ENCODE assay signal across 25 mouse cellular contexts in the genomic region with DNA sequence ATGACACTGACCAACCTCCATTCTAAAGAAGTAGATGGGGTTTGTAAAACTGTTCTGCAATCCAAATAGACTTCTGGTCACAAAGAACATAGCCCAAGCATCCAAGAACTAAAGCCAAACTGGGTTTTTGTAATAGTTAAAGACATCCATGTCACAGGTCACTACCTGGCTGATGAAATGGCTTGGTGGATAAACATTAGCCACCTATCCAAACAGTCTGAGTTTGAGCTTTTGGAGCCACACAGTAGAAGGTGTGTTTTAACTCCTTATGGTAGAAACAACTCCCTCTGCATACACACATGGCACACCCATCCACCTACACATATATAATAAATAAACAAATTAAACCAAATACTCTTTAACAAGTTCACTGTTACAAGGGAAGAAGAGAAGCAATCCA.
DNase-seq lines count a peak whose midpoint lies in the region; ATAC-seq and TF ChIP-seq lines count a peak whose summit lies in the region.
"Had no signal": no experiment of that assay in that cellular context is flagged by ENCODE, and none has a peak within 500 bp of the region (broad histone marks: within the 10 kb centered on the region; RNA-seq: fewer than 3 reads in every experiment).

No protein-coding gene starts in this region.

- no peak overlapping the region for H3K9ac ChIP-seq in liver, embryonic 15.5 days
- H3K9ac ChIP-seq in liver, embryonic 11.5 days (ENCODE audit: low read depth, low read length): no peak overlapping the region
- no peak overlapping the region for H3K9ac ChIP-seq in liver, postnatal 0 days (replicated peaks)
- H3K9ac ChIP-seq in forebrain, embryonic 14.5 days (ENCODE audit: low read length): no peak overlapping the region
- H3K9ac ChIP-seq: embryonic facial prominence, embryonic 12.5 days; embryonic facial prominence, embryonic 15.5 days; forebrain, embryonic 15.5 days; heart, embryonic 13.5 days; hindbrain, embryonic 14.5 days had no signal

- no peak overlapping the region for H3K27ac ChIP-seq in kidney, adult 2 months (ENCODE audit: insufficient read depth, low read depth, low read length)
- no peak overlapping the region for H3K27ac ChIP-seq in liver, embryonic 15.5 days (replicated peaks)
- no peak overlapping the region for H3K27ac ChIP-seq in liver, embryonic 11.5 days (ENCODE audit: low read depth, low read length)
- peak overlapping the region; percentile 85 for H3K27ac ChIP-seq in liver, postnatal 0 days (ENCODE audit: low read depth)
- H3K27ac ChIP-seq in forebrain, embryonic 14.5 days (ENCODE audit: low read depth, low read length): no peak overlapping the region
- H3K27ac ChIP-seq: embryonic facial prominence, embryonic 12.5 days; embryonic facial prominence, embryonic 15.5 days; forebrain, embryonic 15.5 days; heart, embryonic 13.5 days; hindbrain, embryonic 14.5 days; hindbrain, postnatal 0 days had no signal

- ATAC-seq in liver, embryonic 15.5 days (ENCODE audit: insufficient read depth): peak; percentile 60; the same call in 1 of the 2 replicates
- no peak for ATAC-seq in liver, embryonic 11.5 days (replicated peaks; ENCODE audit: low FRiP score)
- ATAC-seq in liver, postnatal 0 days: peak; percentile 83
- no peak for ATAC-seq in forebrain, embryonic 14.5 days
- ATAC-seq: forebrain, embryonic 15.5 days; hindbrain, postnatal 0 days had no signal

- H3K4me2 ChIP-seq in liver, embryonic 15.5 days: no peak overlapping the region
- no peak overlapping the region for H3K4me2 ChIP-seq in liver, embryonic 11.5 days
- H3K4me2 ChIP-seq in liver, postnatal 0 days (ENCODE audit: low read depth, low read length): no peak overlapping the region
- no peak overlapping the region for H3K4me2 ChIP-seq in forebrain, embryonic 14.5 days (ENCODE audit: low read length)
- H3K4me2 ChIP-seq: embryonic facial prominence, embryonic 12.5 days; embryonic facial prominence, embryonic 15.5 days; forebrain, embryonic 15.5 days; heart, embryonic 13.5 days; hindbrain, embryonic 14.5 days had no signal

- H3K27me3 ChIP-seq in kidney, adult 2 months (replicated peaks; ENCODE audit: control insufficient read depth, insufficient read depth, low read length): no peaks in the 10 kb centered on the region
- no peaks in the 10 kb centered on the region for H3K27me3 ChIP-seq in liver, embryonic 15.5 days
- H3K27me3 ChIP-seq in liver, embryonic 11.5 days (replicated peaks; ENCODE audit: control insufficient read depth, insufficient read depth, low read length): no peaks in the 10 kb centered on the region
- H3K27me3 ChIP-seq in liver, postnatal 0 days (ENCODE audit: insufficient read depth, low read length): no peaks in the 10 kb centered on the region
- H3K27me3 ChIP-seq in forebrain, embryonic 14.5 days (replicated peaks; ENCODE audit: control insufficient read depth, insufficient read depth, low read length): no peaks in the 10 kb centered on the region
- H3K27me3 ChIP-seq: embryonic facial prominence, embryonic 12.5 days; embryonic facial prominence, embryonic 15.5 days; forebrain, embryonic 15.5 days; heart, embryonic 13.5 days had no signal

- H3K9me3 ChIP-seq in liver, embryonic 15.5 days (replicated peaks): no peaks in the 10 kb centered on the region
- no peaks in the 10 kb centered on the region for H3K9me3 ChIP-seq in liver, embryonic 11.5 days (ENCODE audit: control insufficient read depth, low read length)
- H3K9me3 ChIP-seq in liver, postnatal 0 days (ENCODE audit: low read length): no peaks in the 10 kb centered on the region
- H3K9me3 ChIP-seq in forebrain, embryonic 14.5 days (replicated peaks; ENCODE audit: control insufficient read depth, low read length): no peaks in the 10 kb centered on the region
- H3K9me3 ChIP-seq: embryonic facial prominence, embryonic 12.5 days; embryonic facial prominence, embryonic 15.5 days; forebrain, embryonic 15.5 days; G1E; heart, embryonic 13.5 days had no signal

- H3K4me3 ChIP-seq in kidney, adult 2 months (ENCODE audit: insufficient read depth, low read depth, low read length): no peak overlapping the region
- H3K4me3 ChIP-seq in liver, embryonic 15.5 days (replicated peaks): no peak overlapping the region
- H3K4me3 ChIP-seq in liver, embryonic 11.5 days (ENCODE audit: low read depth, low read length): no peak overlapping the region
- H3K4me3 ChIP-seq in liver, postnatal 0 days (ENCODE audit: low read depth, low read length): no peak overlapping the region
- no peak overlapping the region for H3K4me3 ChIP-seq in forebrain, embryonic 14.5 days (ENCODE audit: low read depth, low read length)
- H3K4me3 ChIP-seq: embryonic facial prominence, embryonic 12.5 days; embryonic facial prominence, embryonic 15.5 days; forebrain, embryonic 15.5 days; heart, embryonic 13.5 days had no signal

- TF ChIP-seq POLR2A in kidney, adult 2 months (IDR thresholded peaks at IDR 0.05; ENCODE audit: low read depth, low read length): no peak

- TF ChIP-seq EP300 in liver, postnatal 0 days (IDR thresholded peaks at IDR 0.05; ENCODE audit: low read depth): peak; percentile 36; the same call in 1 of the 2 replicates

- no peaks in the 10 kb centered on the region for H3K36me3 ChIP-seq in kidney, adult 2 months (ENCODE audit: control insufficient read depth, insufficient read depth, low read length)
- no peaks in the 10 kb centered on the region for H3K36me3 ChIP-seq in liver, embryonic 15.5 days (replicated peaks)
- H3K36me3 ChIP-seq in liver, embryonic 11.5 days (ENCODE audit: control insufficient read depth, insufficient read depth, low read length): no peaks in the 10 kb centered on the region
- no peaks in the 10 kb centered on the region for H3K36me3 ChIP-seq in liver, postnatal 0 days (replicated peaks; ENCODE audit: insufficient read depth, low read length)
- H3K36me3 ChIP-seq in forebrain, embryonic 14.5 days (ENCODE audit: control insufficient read depth, insufficient read depth, low read length): no peaks in the 10 kb centered on the region
- H3K36me3 ChIP-seq: embryonic facial prominence, embryonic 12.5 days; embryonic facial prominence, embryonic 15.5 days; forebrain, embryonic 15.5 days; G1E; heart, embryonic 13.5 days had no signal

- TF ChIP-seq CTCF in kidney, adult 2 months (conservative IDR thresholded peaks at IDR 0.05; ENCODE audit: insufficient read depth, insufficient read length, low read depth, low read length): no peak
- no peak for TF ChIP-seq CTCF in liver, postnatal 0 days (IDR thresholded peaks at IDR 0.05; ENCODE audit: low read depth)

- peak; percentile 15 for DNase-seq in kidney, adult 2 months
- DNase-seq in kidney, postnatal 10 days: no peak
- DNase-seq in liver, embryonic 11.5 days (ENCODE audit: low spot score): no peak
- DNase-seq in liver, postnatal 0 days: no peak
- DNase-seq in forebrain, embryonic 14.5 days (ENCODE audit: low spot score): no peak
- DNase-seq in gastrocnemius, adult 18-20 months (ENCODE audit: low spot score): no peak
- DNase-seq: adrenal gland, adult 2 months; adrenal gland, postnatal 14 days; B cell, adult 2 months; cerebellum, adult 11 months; cerebellum, adult 2 months; cerebellum, adult 9-11 months; cerebellum, postnatal 25 days; gastrocnemius, postnatal 10 days; heart, adult 18-20 months; heart, postnatal 14 days; heart, postnatal 4 days had no signal

- no peaks in the 10 kb centered on the region for H3K4me1 ChIP-seq in kidney, adult 2 months (ENCODE audit: control insufficient read depth, insufficient read depth, low read length)
- H3K4me1 ChIP-seq in liver, embryonic 15.5 days (replicated peaks): 0 out of 2 replicates have a peak, but pooled peaks cover 4% of the 10 kb centered on the region
- H3K4me1 ChIP-seq in liver, embryonic 11.5 days (replicated peaks; ENCODE audit: control insufficient read depth, insufficient read depth, low read length): no peaks in the 10 kb centered on the region
- peaks cover 6% of the 10 kb centered on the region for H3K4me1 ChIP-seq in liver, postnatal 0 days (ENCODE audit: insufficient read depth)
- no peaks in the 10 kb centered on the region for H3K4me1 ChIP-seq in forebrain, embryonic 14.5 days (ENCODE audit: control insufficient read depth, insufficient read depth, low read length)
- H3K4me1 ChIP-seq: embryonic facial prominence, embryonic 12.5 days; embryonic facial prominence, embryonic 15.5 days; forebrain, embryonic 15.5 days; heart, embryonic 13.5 days had no signal

Comparison
In these comparisons a context has a peak if more than half of its experiments do, and no peak if none do; other contexts are left out.
1. ATAC-seq: peak in liver, embryonic 15.5 days (single experiment) and liver, postnatal 0 days (single experiment); none in liver, embryonic 11.5 days (single experiment) and forebrain, embryonic 14.5 days (single experiment).